Mouse (Mus musculus): Measurements from ENCODE around the gene Cyfip2. TPM values are rescaled to one million over a fixed set of nuclear protein-coding genes. Genes with fewer than 3 reads are reported as not detected.

Cyfip2 gene
- polyA plus RNA-seq, 1 experiment: 85.4 TPM

- H3K4me3 ChIP-seq (ENCODE audit: control insufficient read depth, insufficient read depth, low read length): no peak overlapping the region
- no peaks in the 10 kb centered on the region for H3K4me1 ChIP-seq (replicated peaks; ENCODE audit: control insufficient read depth, insufficient read depth, low read length)
- H3K27ac ChIP-seq (ENCODE audit: control insufficient read depth, insufficient read depth, low read length): no peak overlapping the region
- H3K36me3 ChIP-seq (ENCODE audit: control insufficient read depth, insufficient read depth, low read length): peaks cover 47% of the 10 kb centered on the region
- H3K27me3 ChIP-seq (ENCODE audit: control insufficient read depth, insufficient read depth, low read length): no peaks in the 10 kb centered on the region
- TF ChIP-seq CTCF (IDR thresholded peaks at IDR 0.05; ENCODE audit: borderline replicate concordance, control insufficient read depth, extremely low read depth, insufficient read depth, low read length, poor library complexity) (no peak), POLR2A (IDR thresholded peaks at IDR 0.05; ENCODE audit: control insufficient read depth, extremely low read depth, insufficient read depth, low read length, poor library complexity) (no peak)
- 98% methylated on average over 9 of the region's 9 CpGs for WGBS
- no peak for DNase-seq
These were observed 93.3 kb downstream of the Cyfip2 start for GRCm38 (mm10) chr11:46219380-46219779.

DNA sequence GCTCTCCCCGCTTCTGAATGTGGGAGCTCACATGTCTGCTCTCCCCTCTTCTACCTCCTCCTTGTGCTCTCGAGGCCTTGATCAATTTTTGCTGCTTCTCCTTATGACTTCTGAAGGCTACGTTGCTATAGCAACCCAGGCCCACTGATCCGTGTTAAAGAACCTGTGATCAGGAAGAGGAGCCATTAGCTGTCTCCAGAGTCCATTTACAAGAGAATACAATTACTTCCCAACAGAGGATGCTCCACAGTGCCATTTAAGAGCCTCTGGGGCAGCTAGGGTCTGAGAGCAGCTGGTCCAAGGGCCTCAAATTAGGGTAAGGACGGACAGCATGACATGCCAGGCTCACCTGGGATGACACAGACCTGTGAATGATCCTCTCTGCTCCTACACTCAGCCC lies 94.1 kb downstream of the Cyfip2 start:
- DNase-seq: no peak
- WGBS: 89% methylated on average over 5 of the region's 5 CpGs
- H3K36me3 ChIP-seq (ENCODE audit: control insufficient read depth, insufficient read depth, low read length): peaks cover 43% of the 10 kb centered on the region
- no peaks in the 10 kb centered on the region for H3K27me3 ChIP-seq (ENCODE audit: control insufficient read depth, insufficient read depth, low read length)
- H3K27ac ChIP-seq (ENCODE audit: control insufficient read depth, insufficient read depth, low read length): no peak overlapping the region
- H3K4me1 ChIP-seq (replicated peaks; ENCODE audit: control insufficient read depth, insufficient read depth, low read length): no peaks in the 10 kb centered on the region
- TF ChIP-seq POLR2A (IDR thresholded peaks at IDR 0.05; ENCODE audit: control insufficient read depth, extremely low read depth, insufficient read depth, low read length, poor library complexity) (no peak), CTCF (IDR thresholded peaks at IDR 0.05; ENCODE audit: borderline replicate concordance, control insufficient read depth, extremely low read depth, insufficient read depth, low read length, poor library complexity) (no peak)
- no peak overlapping the region for H3K4me3 ChIP-seq (ENCODE audit: control insufficient read depth, insufficient read depth, low read length)

- Histone ChIP-seq H3K36me3 (ENCODE audit: control insufficient read depth, insufficient read depth, low read length) (peaks cover 43% of the 10 kb centered on the region), H3K27me3 (ENCODE audit: control insufficient read depth, insufficient read depth, low read length) (no peaks in the 10 kb centered on the region), H3K4me1 (replicated peaks; ENCODE audit: control insufficient read depth, insufficient read depth, low read length) (no peaks in the 10 kb centered on the region), H3K27ac (ENCODE audit: control insufficient read depth, insufficient read depth, low read length) (no peak overlapping the region), H3K4me3 (ENCODE audit: control insufficient read depth, insufficient read depth, low read length) (no peak overlapping the region)
- no peak for TF ChIP-seq POLR2A (IDR thresholded peaks at IDR 0.05; ENCODE audit: control insufficient read depth, extremely low read depth, insufficient read depth, low read length, poor library complexity)
- TF ChIP-seq CTCF (IDR thresholded peaks at IDR 0.05; ENCODE audit: borderline replicate concordance, control insufficient read depth, extremely low read depth, insufficient read depth, low read length, poor library complexity): no peak
- WGBS: 96% methylated on average over 9 of the region's 9 CpGs
- no peak for DNase-seq
These were observed 95.0 kb downstream of the Cyfip2 start for GRCm38 (mm10) chr11:46217686-46218085.

DNA sequence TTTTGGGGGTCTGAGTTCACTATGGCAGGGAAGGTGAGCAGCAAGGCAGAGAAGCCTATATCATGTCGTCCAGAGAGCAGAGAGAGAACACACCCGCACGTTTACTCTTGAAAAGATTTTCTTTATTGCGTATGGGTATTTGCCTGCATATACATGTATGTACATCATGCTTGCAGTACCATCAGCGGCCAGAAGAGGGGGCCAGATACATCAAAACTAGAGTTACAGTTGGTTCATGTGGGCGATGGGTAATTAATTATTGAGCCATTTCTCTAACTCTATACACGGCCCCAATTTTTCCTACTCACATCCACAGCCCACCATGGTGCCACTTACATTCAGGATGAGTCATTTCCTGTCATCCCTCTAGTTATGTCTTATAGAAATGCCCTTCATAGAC lies 96.0 kb downstream of the Cyfip2 start:
- Histone ChIP-seq H3K27me3 (ENCODE audit: control insufficient read depth, insufficient read depth, low read length) (no peaks in the 10 kb centered on the region), H3K27ac (ENCODE audit: control insufficient read depth, insufficient read depth, low read length) (no peak overlapping the region), H3K4me1 (replicated peaks; ENCODE audit: control insufficient read depth, insufficient read depth, low read length) (no peaks in the 10 kb centered on the region), H3K36me3 (ENCODE audit: control insufficient read depth, insufficient read depth, low read length) (peaks cover 33% of the 10 kb centered on the region), H3K4me3 (ENCODE audit: control insufficient read depth, insufficient read depth, low read length) (no peak overlapping the region)
- peak; percentile 40 for DNase-seq
- WGBS: 89% methylated on average over 7 of the region's 7 CpGs
- TF ChIP-seq CTCF (IDR thresholded peaks at IDR 0.05; ENCODE audit: borderline replicate concordance, control insufficient read depth, extremely low read depth, insufficient read depth, low read length, poor library complexity) (no peak), POLR2A (IDR thresholded peaks at IDR 0.05; ENCODE audit: control insufficient read depth, extremely low read depth, insufficient read depth, low read length, poor library complexity) (no peak)

DNA sequence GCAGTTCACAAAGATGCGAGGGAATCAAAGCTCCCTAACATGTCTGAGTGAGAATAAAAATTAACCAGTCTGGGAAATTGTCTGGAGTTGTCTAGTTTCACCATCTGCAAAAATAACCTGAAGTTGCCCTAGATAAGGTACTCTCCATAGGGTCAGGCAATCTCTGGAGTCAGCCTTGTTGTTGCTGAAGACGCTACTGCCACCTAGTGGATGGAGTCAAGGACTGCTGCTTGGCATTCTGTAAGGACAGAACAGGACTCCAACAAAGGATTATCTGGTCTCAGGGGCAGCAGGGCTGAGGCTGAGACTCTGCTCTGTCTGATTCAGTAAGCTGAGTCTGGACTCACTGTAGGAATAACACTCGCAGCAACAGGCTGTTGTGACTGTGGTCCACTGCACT lies 97.3 kb downstream of the Cyfip2 start:
- TF ChIP-seq POLR2A (IDR thresholded peaks at IDR 0.05; ENCODE audit: control insufficient read depth, extremely low read depth, insufficient read depth, low read length, poor library complexity) (no peak), CTCF (IDR thresholded peaks at IDR 0.05; ENCODE audit: borderline replicate concordance, control insufficient read depth, extremely low read depth, insufficient read depth, low read length, poor library complexity) (peak; percentile 24; the same call in 1 of the 2 replicates)
- H3K36me3 ChIP-seq (ENCODE audit: control insufficient read depth, insufficient read depth, low read length): peaks cover 22% of the 10 kb centered on the region
- no peaks in the 10 kb centered on the region for H3K4me1 ChIP-seq (replicated peaks; ENCODE audit: control insufficient read depth, insufficient read depth, low read length)
- no peak overlapping the region for H3K4me3 ChIP-seq (ENCODE audit: control insufficient read depth, insufficient read depth, low read length)
- WGBS: 49% methylated on average over 3 of the region's 3 CpGs
- H3K27ac ChIP-seq (ENCODE audit: control insufficient read depth, insufficient read depth, low read length): no peak overlapping the region
- peak; percentile 35 for DNase-seq
- no peaks in the 10 kb centered on the region for H3K27me3 ChIP-seq (ENCODE audit: control insufficient read depth, insufficient read depth, low read length)

GRCm38 (mm10) chr11:46214368-46215230 lies 98.1 kb downstream of the Cyfip2 start:
- Histone ChIP-seq H3K27ac (ENCODE audit: control insufficient read depth, insufficient read depth, low read length) (no peak overlapping the region), H3K36me3 (ENCODE audit: control insufficient read depth, insufficient read depth, low read length) (peaks cover 22% of the 10 kb centered on the region), H3K27me3 (ENCODE audit: control insufficient read depth, insufficient read depth, low read length) (no peaks in the 10 kb centered on the region), H3K4me3 (ENCODE audit: control insufficient read depth, insufficient read depth, low read length) (no peak overlapping the region), H3K4me1 (replicated peaks; ENCODE audit: control insufficient read depth, insufficient read depth, low read length) (no peaks in the 10 kb centered on the region)
- TF ChIP-seq CTCF (IDR thresholded peaks at IDR 0.05; ENCODE audit: borderline replicate concordance, control insufficient read depth, extremely low read depth, insufficient read depth, low read length, poor library complexity) (no peak), POLR2A (IDR thresholded peaks at IDR 0.05; ENCODE audit: control insufficient read depth, extremely low read depth, insufficient read depth, low read length, poor library complexity) (no peak)
- 94% methylated on average over 14 of the region's 14 CpGs for WGBS
- DNase-seq: no peak
